Mouse (Mus musculus) brown adipose tissue, adult 24 weeks (tissue): ENCODE data around the gene Ttc41. TPM values are rescaled to one million over a fixed set of nuclear protein-coding genes. Genes with fewer than 3 reads are reported as not detected.

Source experiments
- H3K27ac ChIP-seq: fragments of 200-500 bp; replicated peaks from 2 replicates; pipeline ENCODE4 v1.5.1; 2012; ENCODE audit warnings: low read depth, mild to moderate bottlenecking, low read length
- H3K4me1 ChIP-seq: fragments of 200-500 bp; 2 replicates; pipeline ENCODE4 v1.6.1; 2012; ENCODE audit warnings: low read length, mixed read lengths; ENCODE audit not compliant: control insufficient read depth, insufficient read depth, insufficient read length
- H3K4me3 ChIP-seq: fragments of 200-500 bp; 2 replicates; pipeline ENCODE4 v1.5.1; 2012; ENCODE audit warnings: low read depth, mild to moderate bottlenecking, low read length, moderate library complexity; ENCODE audit not compliant: insufficient read depth
- polyA plus RNA-seq: library from polyadenylated mRNA; stranded (reverse); fragments of >200 nt; gene quantifications from 2 replicates; pipeline ENCODE4 v1.2.4, GENCODE M21; 2012; ENCODE audit not compliant: missing spikeins, insufficient read depth, insufficient read length

Ttc41 gene
- polyA plus RNA-seq, 1 experiment, result 1.3 TPM

- no peak overlapping the region for H3K27ac ChIP-seq
- no peak overlapping the region for H3K4me3 ChIP-seq
These were observed 109.5 kb downstream of the Ttc41 start for GRCm38 (mm10) chr10:86815133-86815532.

GRCm38 (mm10) chr10:86819649-86820165 lies 114.1 kb downstream of the Ttc41 start:
- no peak overlapping the region for H3K4me3 ChIP-seq
- H3K27ac ChIP-seq, result no peak overlapping the region
- no peaks in the 10 kb centered on the region for H3K4me1 ChIP-seq

More at GRCm38 (mm10) chr10:86815133-86815532, 109.5 kb downstream of the Ttc41 start:
- peaks cover 5% of the 10 kb centered on the region; the same call in 1 of the 2 replicates for H3K4me1 ChIP-seq

- no peak overlapping the region for H3K4me3 ChIP-seq
- H3K4me1 ChIP-seq, result no peaks in the 10 kb centered on the region
- H3K27ac ChIP-seq, result no peak overlapping the region
These were observed 115.4 kb downstream of the Ttc41 start for GRCm38 (mm10) chr10:86821014-86821413.

- H3K4me1 ChIP-seq, result no peaks in the 10 kb centered on the region
- no peak overlapping the region for H3K4me3 ChIP-seq
These were observed 118.5 kb downstream of the Ttc41 start for GRCm38 (mm10) chr10:86824093-86824492.

GRCm38 (mm10) chr10:86824871-86825270 lies 119.3 kb downstream of the Ttc41 start:
- no peaks in the 10 kb centered on the region for H3K4me1 ChIP-seq
- H3K4me3 ChIP-seq, result no peak overlapping the region
- no peak overlapping the region for H3K27ac ChIP-seq

More at GRCm38 (mm10) chr10:86824093-86824492, 118.5 kb downstream of the Ttc41 start:
- H3K27ac ChIP-seq, result no peak overlapping the region

GRCm38 (mm10) chr10:86825871-86826522 lies 120.4 kb downstream of the Ttc41 start:
- Histone ChIP-seq H3K4me1 (no peaks in the 10 kb centered on the region), H3K27ac (no peak overlapping the region), H3K4me3 (no peak overlapping the region)

Other genes with a start within 250 kb of the Ttc41 start
- gene Syn3, start 206.9 kb upstream of the Ttc41 start, polyA plus RNA-seq, result 0.79 and 0.92 TPM in 2 replicates
- gene Hsp90b1, start 302 bp upstream of the Ttc41 start, polyA plus RNA-seq, result 160 and 197 TPM in 2 replicates
- 2.0 TPM in 1 of 2 replicates, not detected in the other for gene Gm49358, start 58.2 kb downstream of the Ttc41 start, polyA plus RNA-seq
- 2.7 and 2.8 TPM in 2 replicates for gene Nt5dc3, start 73.2 kb downstream of the Ttc41 start, polyA plus RNA-seq